Mouse (Mus musculus): ENCODE measurements around the gene Cyp26a1.

GRCm38 (mm10) chr19:37685281-37685680 lies 12.3 kb upstream of the Cyp26a1 start, which contains the start of gene Cyp26c1:
- no peak for TF ChIP-seq EP300 (IDR thresholded peaks at IDR 0.05; ENCODE audit: low read depth)
- TF ChIP-seq CTCF (IDR thresholded peaks at IDR 0.05; ENCODE audit: low read depth): no peak
